Comparison of ENCODE assay signal across 31 mouse cellular contexts in the genomic region with DNA sequence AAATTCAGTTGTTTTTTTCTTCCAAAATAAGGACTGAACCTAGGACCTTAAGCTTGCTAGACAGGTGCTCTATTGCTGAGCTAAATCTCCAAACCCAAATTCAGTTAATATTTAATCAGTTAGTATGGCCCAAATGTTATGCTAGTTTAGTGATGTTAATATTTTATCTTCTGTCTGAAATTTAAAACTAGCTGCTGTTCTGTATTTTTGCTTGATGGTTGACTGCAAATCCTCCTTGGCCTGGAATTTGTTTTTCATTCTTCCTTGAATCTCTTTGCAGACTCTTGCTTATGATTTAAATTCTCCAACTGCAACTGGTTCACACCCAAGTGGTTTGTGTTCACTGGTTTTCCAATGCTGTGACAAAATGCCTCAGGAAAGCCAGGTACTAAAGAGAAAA.
"Had no signal": no experiment of that assay in that cellular context is flagged by ENCODE, and none has a peak within 500 bp of the region (broad histone marks: within the 10 kb centered on the region; RNA-seq: fewer than 3 reads in every experiment).

No protein-coding gene starts in this region.

- H3K9ac ChIP-seq: limb, embryonic 12.5 days; limb, embryonic 13.5 days; limb, embryonic 15.5 days; liver, embryonic 12.5 days; liver, embryonic 13.5 days; liver, embryonic 14.5 days; liver, embryonic 15.5 days; liver, postnatal 0 days; lung, embryonic 14.5 days; lung, embryonic 15.5 days; midbrain, embryonic 12.5 days; midbrain, embryonic 13.5 days; neural tube, embryonic 12.5 days; neural tube, embryonic 13.5 days had no signal

- H3K4me3 ChIP-seq: limb, embryonic 10.5 days; limb, embryonic 12.5 days; limb, embryonic 13.5 days; limb, embryonic 15.5 days; liver, embryonic 12.5 days; liver, embryonic 13.5 days; liver, embryonic 15.5 days; lung, embryonic 15.5 days; megakaryocyte, embryonic 14.5 days; midbrain, embryonic 10.5 days; midbrain, embryonic 12.5 days; midbrain, embryonic 13.5 days; myocyte; neural tube, embryonic 12.5 days; neural tube, embryonic 13.5 days had no signal

- ATAC-seq: liver, embryonic 12.5 days; liver, postnatal 0 days; lung, postnatal 0 days; midbrain, embryonic 13.5 days; midbrain, embryonic 16.5 days had no signal

- H3K4me2 ChIP-seq: limb, embryonic 12.5 days; limb, embryonic 13.5 days; limb, embryonic 15.5 days; liver, embryonic 11.5 days; liver, embryonic 12.5 days; liver, embryonic 13.5 days; liver, embryonic 15.5 days; lung, embryonic 14.5 days; lung, embryonic 15.5 days; midbrain, embryonic 12.5 days; midbrain, embryonic 13.5 days; neural tube, embryonic 12.5 days; neural tube, embryonic 13.5 days had no signal

- H3K27me3 ChIP-seq: limb, embryonic 12.5 days; limb, embryonic 13.5 days; limb, embryonic 15.5 days; liver, embryonic 12.5 days; liver, embryonic 13.5 days; liver, embryonic 15.5 days; lung, embryonic 15.5 days; megakaryocyte, embryonic 14.5 days; midbrain, embryonic 12.5 days; midbrain, embryonic 13.5 days; neural tube, embryonic 12.5 days; neural tube, embryonic 13.5 days had no signal

- H3K36me3 ChIP-seq: limb, embryonic 10.5 days; limb, embryonic 12.5 days; limb, embryonic 13.5 days; limb, embryonic 15.5 days; liver, embryonic 12.5 days; liver, embryonic 13.5 days; liver, embryonic 15.5 days; lung, embryonic 15.5 days; midbrain, embryonic 10.5 days; midbrain, embryonic 12.5 days; midbrain, embryonic 13.5 days; neural tube, embryonic 12.5 days; neural tube, embryonic 13.5 days had no signal

- H3K27ac ChIP-seq: limb, embryonic 10.5 days; limb, embryonic 12.5 days; limb, embryonic 13.5 days; limb, embryonic 15.5 days; liver, embryonic 12.5 days; liver, embryonic 13.5 days; liver, embryonic 14.5 days; liver, embryonic 15.5 days; lung, embryonic 15.5 days; macrophage; midbrain, embryonic 10.5 days; midbrain, embryonic 12.5 days; midbrain, embryonic 13.5 days; neural tube, embryonic 12.5 days; neural tube, embryonic 13.5 days had no signal

- H3K9me3 ChIP-seq: limb, embryonic 10.5 days; limb, embryonic 12.5 days; limb, embryonic 13.5 days; limb, embryonic 15.5 days; liver, embryonic 12.5 days; liver, embryonic 13.5 days; liver, embryonic 15.5 days; lung, embryonic 15.5 days; megakaryocyte, embryonic 14.5 days; midbrain, embryonic 10.5 days; midbrain, embryonic 12.5 days; midbrain, embryonic 13.5 days; neural tube, embryonic 12.5 days; neural tube, embryonic 13.5 days had no signal

- DNase-seq: left cerebral cortex, postnatal 4 days; liver; liver, embryonic 13.5 days; liver, postnatal 0 days; lung, adult 18-20 months; lung, adult 2 months; lung, embryonic 14.5 days; lung, postnatal 10 days; lung, postnatal 14 days; lung, postnatal 36 days; lung, postnatal 4 days; midbrain, embryonic 14.5 days had no signal

- H3K4me1 ChIP-seq: limb, embryonic 10.5 days; limb, embryonic 12.5 days; limb, embryonic 13.5 days; limb, embryonic 15.5 days; liver, embryonic 12.5 days; liver, embryonic 13.5 days; liver, embryonic 15.5 days; lung, embryonic 15.5 days; megakaryocyte, embryonic 14.5 days; midbrain, embryonic 10.5 days; midbrain, embryonic 12.5 days; midbrain, embryonic 13.5 days; neural tube, embryonic 12.5 days; neural tube, embryonic 13.5 days had no signal
